Mouse (Mus musculus) ES-Bruce4 (cell line): ENCODE data around the gene Nfam1. TPM values are rescaled to one million over a fixed set of nuclear protein-coding genes. Genes with fewer than 3 reads are reported as not detected.
A peak's percentile ranks its signal among the peaks of the same experiment; 100 is the strongest.

Source experiments
- H3K27ac ChIP-seq: 2 replicates; pipeline ENCODE4 v1.5.1; 2012; ENCODE audit warnings: low read length, inconsistent platforms; ENCODE audit not compliant: insufficient read depth
- H3K27me3 ChIP-seq: 2 replicates; pipeline ENCODE4 v1.6.1; 2012; ENCODE audit warnings: mild to moderate bottlenecking, low read length, inconsistent platforms; ENCODE audit not compliant: control insufficient read depth, poor library complexity, insufficient read depth, severe bottlenecking
- H3K36me3 ChIP-seq: 2 replicates; pipeline ENCODE4 v1.6.1; 2012; ENCODE audit warnings: inconsistent platforms, mild to moderate bottlenecking, low read length, moderate library complexity; ENCODE audit not compliant: control insufficient read depth, poor library complexity, insufficient read depth, severe bottlenecking
- H3K4me1 ChIP-seq: one replicate; pipeline ENCODE4 v1.8.1; 2011; ENCODE audit warnings: low read length; ENCODE audit not compliant: control insufficient read depth, insufficient read depth
- H3K4me3 ChIP-seq: 2 replicates; pipeline ENCODE4 v1.5.1; 2011; ENCODE audit warnings: low read depth, mild to moderate bottlenecking, low read length
- H3K9ac ChIP-seq: 2 replicates; pipeline ENCODE4 v1.6.1; 2012; ENCODE audit warnings: low read depth, mild to moderate bottlenecking, inconsistent platforms; ENCODE audit not compliant: poor library complexity, severe bottlenecking
- H3K9me3 ChIP-seq: replicated peaks from 2 replicates; pipeline ENCODE4 v1.6.1; 2012; ENCODE audit warnings: mild to moderate bottlenecking, low read length, inconsistent platforms; ENCODE audit not compliant: control insufficient read depth, poor library complexity, insufficient read depth, severe bottlenecking
- CTCF ChIP-seq: IDR thresholded peaks from one replicate; pipeline ENCODE4 v1.8.1; 2011; ENCODE audit warnings: low read depth, low read length
- EP300 ChIP-seq: IDR thresholded peaks from 2 replicates; pipeline ENCODE4 v1.6.1; 2011; ENCODE audit warnings: low read depth, low read length; ENCODE audit not compliant: insufficient read depth
- POLR2A ChIP-seq: IDR thresholded peaks from one replicate; pipeline ENCODE4 v1.8.1; 2011; ENCODE audit warnings: low read length; ENCODE audit not compliant: insufficient read depth
- polyA plus RNA-seq: library from polyadenylated mRNA; stranded (reverse); fragments of >200 nt; gene quantifications from 2 replicates; pipeline ENCODE4 v1.2.4, GENCODE M21; 2011; ENCODE audit warnings: low read depth; ENCODE audit not compliant: missing spikeins, insufficient read depth, insufficient read length

Nfam1 gene
- polyA plus RNA-seq, 1 experiment: 3.3 TPM

GRCm38 (mm10) chr15:82992079-82992783, 40.9 kb downstream of the Nfam1 start:
- Histone ChIP-seq H3K27ac (no peak overlapping the region), H3K4me1 (no peaks in the 10 kb centered on the region), H3K4me3 (no peak overlapping the region), H3K9ac (no peak overlapping the region), H3K9me3 (no peaks in the 10 kb centered on the region), H3K36me3 (no peaks in the 10 kb centered on the region), H3K27me3 (0 out of 2 replicates have a peak, but pooled peaks cover under 1% of the 10 kb centered on the region)
- TF ChIP-seq CTCF (no peak), POLR2A (no peak), EP300 (no peak)

GRCm38 (mm10) chr15:82989190-82989704, 43.9 kb downstream of the Nfam1 start:
- H3K4me3 ChIP-seq: no peak overlapping the region
- H3K36me3 ChIP-seq: no peaks in the 10 kb centered on the region
- no peak overlapping the region for H3K9ac ChIP-seq
- H3K4me1 ChIP-seq: no peaks in the 10 kb centered on the region
- no peaks in the 10 kb centered on the region for H3K9me3 ChIP-seq
- TF ChIP-seq POLR2A (no peak), CTCF (no peak), EP300 (no peak)
- no peak overlapping the region for H3K27ac ChIP-seq
- 0 out of 2 replicates have a peak, but pooled peaks cover 2% of the 10 kb centered on the region for H3K27me3 ChIP-seq

- Histone ChIP-seq H3K36me3 (no peaks in the 10 kb centered on the region), H3K9ac (peak within 1 kb of the TSS; percentile 48), H3K9me3 (no peaks in the 10 kb centered on the region), H3K4me1 (no peaks in the 10 kb centered on the region), H3K27me3 (0 out of 2 replicates have a peak, but pooled peaks cover 2% of the 10 kb centered on the region), H3K4me3 (peak within 1 kb of the TSS; percentile 78), H3K27ac (no peak within 1 kb of the TSS)
- TF ChIP-seq CTCF: no peak
- TF ChIP-seq POLR2A: no peak
- no peak for TF ChIP-seq EP300
Observed at GRCm38 (mm10) chr15:82987732-82988112, 45.4 kb downstream of the Nfam1 start, which contains the start of gene Tcf20. Gene Tcf20 (minus strand): TSS chr15:82987872.

- Histone ChIP-seq H3K4me3 (peak overlapping the region; percentile 78), H3K27me3 (0 out of 2 replicates have a peak, but pooled peaks cover 2% of the 10 kb centered on the region), H3K4me1 (no peaks in the 10 kb centered on the region), H3K36me3 (no peaks in the 10 kb centered on the region), H3K9ac (peak overlapping the region; percentile 48), H3K27ac (no peak overlapping the region), H3K9me3 (no peaks in the 10 kb centered on the region)
- TF ChIP-seq EP300 (no peak), POLR2A (no peak), CTCF (no peak)
Observed at GRCm38 (mm10) chr15:82987014-82987731, 45.9 kb downstream of the Nfam1 start.

- H3K9ac ChIP-seq: no peak overlapping the region
- no peak for TF ChIP-seq POLR2A
- no peak for TF ChIP-seq EP300
- no peak for TF ChIP-seq CTCF
- no peaks in the 10 kb centered on the region for H3K9me3 ChIP-seq
- H3K36me3 ChIP-seq: no peaks in the 10 kb centered on the region
- H3K27me3 ChIP-seq: 0 out of 2 replicates have a peak, but pooled peaks cover 2% of the 10 kb centered on the region
- H3K4me1 ChIP-seq: no peaks in the 10 kb centered on the region
- no peak overlapping the region for H3K4me3 ChIP-seq
- no peak overlapping the region for H3K27ac ChIP-seq
Observed at GRCm38 (mm10) chr15:82984574-82984973, 48.5 kb downstream of the Nfam1 start.
